Mouse (Mus musculus): ENCODE data around the gene Maml2.

Maml2 gene

DNA sequence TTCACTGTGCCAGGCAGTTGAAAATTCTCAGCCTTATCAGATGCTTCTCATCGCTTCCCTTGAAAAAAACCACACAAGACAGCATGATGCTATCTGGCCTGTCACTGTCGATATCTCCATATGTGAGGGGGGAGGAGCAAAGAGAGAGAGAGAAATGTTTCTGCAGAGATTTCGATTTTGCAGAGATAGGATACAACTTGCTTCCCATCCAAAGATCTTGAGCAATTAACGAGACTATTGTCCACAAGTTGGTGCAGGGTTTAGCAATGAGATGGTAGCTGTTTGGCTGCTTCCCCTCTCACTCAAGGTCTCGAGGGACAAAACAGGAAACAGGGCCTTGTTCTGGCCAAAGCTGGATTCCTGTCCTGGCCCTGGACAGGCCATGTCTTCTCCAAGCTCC, 276.3 kb downstream of the Maml2 start:
- no peak for DNase-seq (ENCODE audit: low spot score)

DNA sequence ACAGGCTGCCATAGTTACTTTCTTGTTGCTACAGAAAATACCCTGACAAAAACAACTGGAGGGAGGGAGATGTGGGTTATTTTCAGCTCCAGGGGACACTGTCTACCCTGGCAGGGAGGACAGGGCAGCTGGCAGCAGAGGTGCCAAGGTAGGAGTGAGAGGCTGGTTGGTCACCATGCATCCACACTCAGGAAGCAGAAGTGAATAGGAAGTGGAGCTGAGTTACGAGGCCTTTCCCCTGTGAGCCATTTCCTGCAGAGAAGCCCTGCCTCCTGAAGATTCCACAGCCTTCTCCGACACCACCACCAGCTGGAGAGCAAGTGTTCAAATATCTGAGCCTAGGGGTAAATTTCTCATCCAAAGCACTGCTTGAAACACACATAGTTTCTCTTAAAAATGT, 277.2 kb downstream of the Maml2 start:
- no peak for DNase-seq (ENCODE audit: low spot score)

DNA sequence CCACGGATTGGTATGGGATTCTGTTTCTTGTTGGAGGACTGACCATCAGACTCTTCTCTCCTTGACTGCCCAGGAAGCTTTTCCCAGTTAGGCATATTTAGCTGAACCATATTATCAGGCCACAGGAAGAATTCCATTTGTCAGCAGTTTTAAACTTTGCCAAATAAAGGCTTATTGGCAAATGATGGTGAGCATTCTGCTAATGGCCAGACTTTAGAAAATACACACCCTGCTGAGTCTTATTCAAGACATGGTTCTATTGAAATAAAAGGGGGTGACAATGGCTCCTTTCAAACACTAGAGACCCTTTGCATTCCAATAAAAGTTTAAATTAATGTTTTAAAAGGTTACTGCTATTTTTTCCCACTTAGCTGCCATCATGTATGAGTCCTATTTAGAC, 279.4 kb downstream of the Maml2 start:
- DNase-seq (ENCODE audit: low spot score), result no peak

DNA sequence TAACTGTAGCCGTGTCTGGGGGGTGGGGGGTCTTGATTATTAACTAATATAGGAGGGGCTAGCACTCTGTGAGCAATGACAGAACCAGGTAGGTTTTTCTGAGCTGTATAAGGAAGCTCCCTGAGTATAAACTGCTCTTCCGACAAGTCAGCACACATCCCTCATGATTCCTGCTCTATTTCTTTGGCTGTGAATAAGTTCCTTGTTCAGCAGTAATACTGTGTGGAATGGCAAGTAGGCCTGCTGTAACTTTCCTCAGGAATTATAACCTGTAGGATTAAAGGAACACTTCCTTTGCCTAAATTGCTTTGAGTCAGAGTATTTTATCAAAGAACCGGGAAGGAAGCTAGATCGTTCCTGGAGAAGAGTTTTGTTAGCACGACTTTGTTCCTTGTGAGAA, 283.4 kb downstream of the Maml2 start:
- no peak for DNase-seq (ENCODE audit: low spot score)

DNA sequence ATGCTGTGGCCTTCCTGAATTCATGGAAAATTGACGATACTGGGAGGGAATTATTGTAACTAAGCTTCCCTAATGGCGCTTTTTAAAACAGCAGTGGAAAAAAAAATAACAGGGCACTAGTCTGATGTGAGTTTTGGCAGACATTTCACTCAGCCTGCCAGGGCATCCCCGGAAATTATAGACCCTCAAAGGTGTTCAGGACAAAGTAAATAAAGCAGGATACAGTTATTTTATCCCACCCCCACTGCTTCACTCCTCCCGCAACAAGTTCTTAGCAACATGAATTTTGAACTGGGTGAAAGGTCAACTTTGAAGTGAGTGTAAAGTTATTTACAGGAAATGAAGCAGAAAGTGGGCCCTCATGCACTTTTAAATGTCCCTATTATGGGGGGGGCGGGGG, 286.2 kb downstream of the Maml2 start:
- DNase-seq (ENCODE audit: low spot score), result no peak

DNA sequence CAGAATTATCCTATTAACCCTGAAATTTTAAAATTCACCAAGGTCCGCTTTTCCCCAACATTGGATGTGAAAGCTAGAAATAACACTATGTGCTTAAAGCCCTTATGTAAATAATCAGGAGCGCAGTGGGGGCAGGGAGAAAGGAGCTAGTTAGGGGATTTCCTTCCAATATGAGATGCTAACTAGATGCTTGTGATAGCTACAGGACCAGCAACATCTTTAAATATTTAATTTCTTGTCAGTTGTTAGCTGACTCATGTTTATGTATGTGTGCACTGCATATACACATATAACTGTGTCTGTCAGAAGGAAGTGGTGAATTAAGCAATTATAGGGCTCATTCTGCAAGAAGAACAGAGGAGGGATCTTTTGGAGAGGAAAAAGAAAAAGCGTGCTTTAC, 286.7 kb downstream of the Maml2 start:
- peak; percentile 39 for DNase-seq (ENCODE audit: low spot score)

DNA sequence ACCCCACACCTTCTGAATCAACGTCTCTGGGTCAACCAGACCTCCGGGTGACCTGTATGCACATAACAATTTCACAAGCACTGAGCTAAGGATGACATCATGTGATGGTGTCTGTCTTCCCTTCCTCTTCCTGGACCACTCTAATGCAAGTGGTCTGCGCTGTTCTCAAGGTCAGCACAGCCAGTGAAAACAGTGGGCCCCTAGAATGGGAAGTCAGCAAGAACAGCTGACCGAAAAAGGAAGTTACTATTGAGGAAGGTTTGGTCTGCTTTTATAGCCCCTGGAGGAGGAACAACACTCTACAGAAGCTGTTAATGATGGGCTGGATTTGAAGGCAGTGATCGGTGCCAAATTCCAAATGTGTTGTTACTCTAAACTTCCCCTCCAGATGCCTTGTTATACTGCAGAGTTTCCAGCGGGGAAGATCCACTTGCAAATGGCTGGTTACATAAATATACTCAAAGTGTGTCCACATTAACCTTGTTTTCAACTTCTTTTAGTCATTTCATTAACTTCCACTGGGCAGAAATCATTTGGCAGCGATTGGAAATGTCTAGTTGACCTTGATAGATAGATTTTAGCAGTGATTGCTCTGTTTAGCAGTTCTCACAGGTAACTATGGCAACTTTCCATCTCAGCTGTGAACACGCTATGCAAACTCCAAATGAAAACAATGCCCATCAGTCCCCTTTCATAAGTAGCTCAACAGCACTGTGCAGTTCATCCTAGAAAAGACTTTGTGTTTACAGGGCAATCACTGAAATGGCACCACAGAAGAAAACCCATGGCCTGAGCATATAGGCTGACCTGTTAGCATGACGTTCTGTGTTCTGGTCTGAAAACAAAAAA, 289.6 kb downstream of the Maml2 start:
- no peak for DNase-seq (ENCODE audit: low spot score)

DNA sequence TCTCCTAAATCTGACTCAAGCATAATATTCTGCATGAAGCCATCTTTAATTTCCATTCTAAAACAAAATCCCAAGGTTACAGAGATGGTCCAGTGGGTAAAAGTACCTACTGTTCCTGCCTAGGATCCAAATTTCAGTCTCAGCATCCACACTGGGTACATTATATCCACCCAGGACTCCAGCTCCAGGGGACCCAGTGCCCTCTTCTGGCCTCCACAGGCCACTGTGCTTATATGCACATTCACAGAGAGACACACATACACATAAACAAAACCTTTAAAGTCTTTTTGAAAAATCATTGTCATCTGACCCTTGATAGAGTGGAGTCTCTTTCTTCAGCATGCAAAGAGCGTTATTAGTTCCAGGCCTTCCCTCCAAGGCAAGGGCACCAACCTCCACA, 291.0 kb downstream of the Maml2 start:
- no peak for DNase-seq (ENCODE audit: low spot score)

DNA sequence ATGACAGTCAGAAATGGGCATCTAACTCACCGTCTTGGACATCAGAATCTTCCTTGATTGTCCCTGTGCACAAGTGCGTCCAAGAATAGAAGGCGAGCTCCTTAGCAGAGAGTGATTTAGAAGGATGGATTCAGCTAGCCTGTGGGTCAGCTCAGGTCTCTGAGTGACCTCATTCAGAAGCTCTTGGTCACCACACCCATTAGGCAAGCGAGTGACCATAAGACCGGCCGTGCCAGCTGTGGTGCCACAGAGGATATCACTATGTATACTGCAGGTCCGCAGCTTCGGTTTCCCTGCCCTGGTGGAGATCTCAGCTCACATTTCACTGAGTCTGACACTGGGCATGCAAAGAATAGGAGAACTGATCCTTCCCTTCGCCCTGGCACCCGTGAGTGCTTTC, 294.9 kb downstream of the Maml2 start:
- no peak for DNase-seq (ENCODE audit: low spot score)

DNA sequence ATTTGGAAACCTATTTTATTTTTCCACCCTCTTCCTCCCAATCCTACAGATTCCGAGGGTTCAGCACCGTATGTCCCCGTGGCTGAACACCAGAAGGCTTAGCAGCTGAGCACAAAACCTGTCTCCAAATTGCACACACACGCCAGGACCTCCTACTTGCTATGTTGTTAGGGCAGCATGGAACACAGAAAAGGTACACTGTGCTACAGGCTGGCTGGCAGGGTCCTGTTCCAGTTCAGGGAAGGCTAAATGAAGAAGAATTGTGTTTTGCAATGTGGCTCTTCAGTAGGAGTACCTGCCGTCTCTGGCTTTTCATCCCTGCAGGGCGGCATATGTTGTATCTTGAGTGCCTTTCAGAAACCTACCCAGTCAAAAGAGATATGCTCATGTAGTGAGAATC, 300.0 kb downstream of the Maml2 start:
- no peak for DNase-seq (ENCODE audit: low spot score)

DNA sequence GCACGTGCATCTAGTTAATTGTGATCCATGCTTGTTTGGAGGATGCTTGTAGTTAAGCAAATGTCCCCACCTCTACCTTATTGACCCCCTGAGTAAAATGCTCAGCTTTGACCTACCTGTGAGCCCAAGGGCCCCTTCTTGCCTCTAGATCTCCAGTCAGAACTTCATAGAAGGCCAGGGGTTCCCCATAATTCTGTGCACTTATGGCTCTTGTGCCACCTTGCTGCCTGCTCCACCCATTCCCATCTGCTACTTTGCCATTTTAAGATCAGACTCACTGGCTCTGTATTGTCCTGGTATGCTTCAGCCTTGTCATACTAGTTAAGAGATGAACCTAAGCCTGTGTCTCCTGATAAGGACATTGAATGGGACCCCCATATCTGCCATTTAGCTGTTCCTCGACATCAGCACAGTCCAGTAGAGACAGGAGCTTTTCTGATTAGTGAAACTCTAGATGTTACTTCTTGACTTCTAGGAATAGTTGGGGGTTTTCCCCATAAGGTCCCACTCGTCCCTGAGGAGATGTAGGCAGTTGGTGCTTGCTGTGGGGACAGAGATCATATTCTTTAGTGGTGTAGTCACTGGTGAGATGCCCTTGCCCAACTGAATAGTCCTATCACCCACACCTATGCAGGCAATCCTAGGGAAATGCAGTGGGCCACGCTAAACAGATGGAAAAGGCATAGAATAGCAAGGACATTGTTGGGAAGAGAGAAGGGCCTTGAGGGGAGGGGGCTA, 301.0 kb downstream of the Maml2 start:
- DNase-seq (ENCODE audit: low spot score), result no peak

DNA sequence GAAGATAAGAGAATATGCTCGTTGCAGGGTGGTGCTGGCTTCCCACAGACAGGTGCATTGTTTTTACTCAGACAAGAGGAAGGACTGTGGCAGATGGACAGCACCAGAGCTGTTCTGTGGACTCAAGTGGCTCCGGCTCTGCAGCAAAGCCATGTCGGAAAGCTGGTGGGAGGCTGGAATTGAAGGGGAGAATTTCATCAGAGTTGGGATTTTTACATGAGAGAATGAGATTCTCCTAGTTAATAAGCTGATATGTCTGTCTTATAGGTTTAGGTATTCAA, 301.5 kb downstream of the Maml2 start:
- no peak for DNase-seq (ENCODE audit: low spot score)

DNA sequence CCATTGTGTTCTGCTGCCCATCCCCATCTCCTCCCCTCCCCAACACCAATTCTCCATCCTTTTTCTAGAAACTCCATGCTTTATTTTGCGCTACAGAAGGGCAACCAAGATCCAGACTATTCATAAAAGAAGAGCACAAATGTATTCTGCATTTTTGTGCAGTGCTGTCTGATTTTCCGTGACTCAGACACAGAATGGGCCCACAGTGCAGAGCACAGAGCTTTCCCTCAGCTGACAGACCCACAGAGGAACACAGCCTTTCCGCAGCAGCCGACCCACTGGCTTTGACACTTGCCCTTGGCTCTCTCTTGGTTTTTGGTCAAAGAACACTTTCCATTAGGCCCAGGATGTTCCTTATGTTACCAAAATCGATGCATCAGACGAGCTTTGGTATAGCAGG, 302.0 kb downstream of the Maml2 start:
- no peak for DNase-seq (ENCODE audit: low spot score)

DNA sequence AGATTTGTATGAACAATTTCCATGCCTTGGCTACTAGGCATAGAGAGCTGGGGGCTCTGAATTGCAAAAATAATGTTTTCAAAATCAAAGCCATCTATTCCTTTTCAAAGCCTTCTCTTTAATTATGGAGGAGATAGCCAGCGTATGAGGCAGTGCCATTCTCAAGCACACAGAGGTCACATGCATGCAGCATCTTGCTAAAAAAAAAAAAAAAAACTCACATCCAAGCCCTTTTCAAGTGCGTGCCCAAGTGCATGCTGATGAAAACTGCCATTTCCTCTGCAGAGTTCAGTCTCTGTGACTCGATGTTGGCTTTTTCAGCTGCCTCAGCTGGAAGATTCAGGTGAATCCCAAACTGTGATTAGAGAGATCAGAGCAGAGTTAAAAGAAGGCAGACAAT, 304.0 kb downstream of the Maml2 start:
- DNase-seq (ENCODE audit: low spot score), result no peak

DNA sequence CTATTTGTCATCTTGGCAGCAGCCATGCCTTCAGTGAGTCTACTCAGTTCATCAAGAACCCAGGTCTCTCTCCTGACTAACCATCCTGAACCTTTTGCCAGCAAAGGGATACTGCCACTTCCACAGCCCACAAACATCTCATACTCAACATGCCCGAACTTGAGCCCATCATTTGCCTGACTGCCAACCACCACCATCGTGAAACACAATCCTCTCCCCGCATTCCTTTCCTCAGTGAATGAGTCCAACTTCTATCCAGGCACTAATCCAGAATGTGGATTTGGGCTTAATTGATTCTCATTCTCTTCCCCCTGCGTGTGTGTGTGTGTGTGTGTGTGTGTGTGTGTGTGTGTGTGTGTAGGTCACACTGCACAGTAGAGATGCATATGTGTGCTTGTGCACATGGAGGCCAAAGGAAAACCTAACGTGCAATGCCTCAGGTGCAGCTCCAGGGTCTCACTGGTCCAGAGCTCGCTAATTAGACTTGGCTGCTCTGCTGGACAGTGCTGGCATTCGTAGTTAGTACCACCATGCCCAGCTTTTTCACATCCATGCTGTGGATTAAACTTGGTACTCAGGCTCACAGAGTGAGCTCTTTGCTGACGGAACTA, 305.9 kb downstream of the Maml2 start:
- DNase-seq (ENCODE audit: low spot score), result no peak

DNA sequence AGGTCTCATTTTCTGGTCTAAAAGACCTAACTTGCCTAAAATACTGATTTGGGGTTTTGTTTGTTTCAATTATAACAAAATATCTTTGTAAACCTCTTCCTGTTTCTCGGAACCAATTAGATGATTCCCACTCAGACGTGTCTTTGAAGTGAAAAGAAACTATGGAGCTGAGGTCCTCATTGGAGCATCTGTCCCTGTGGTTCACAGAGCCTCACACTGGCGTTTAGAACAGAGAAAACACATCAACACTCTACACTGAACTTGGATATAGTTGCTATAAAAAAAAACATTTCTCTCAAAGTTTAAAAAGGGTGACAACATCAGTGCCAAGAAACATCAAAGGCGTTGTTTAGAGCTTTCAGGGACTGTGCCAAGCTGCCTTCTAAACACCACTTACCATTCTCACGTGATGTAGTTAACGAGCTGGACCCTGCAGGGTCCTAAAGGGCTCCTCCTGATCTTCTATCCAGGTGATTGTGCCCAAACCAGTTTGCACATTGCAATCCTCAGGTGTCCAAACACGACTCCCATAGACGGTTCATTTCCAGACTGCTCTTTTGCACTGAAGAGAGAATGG, 309.9 kb downstream of the Maml2 start:
- no peak for DNase-seq (ENCODE audit: low spot score)

DNA sequence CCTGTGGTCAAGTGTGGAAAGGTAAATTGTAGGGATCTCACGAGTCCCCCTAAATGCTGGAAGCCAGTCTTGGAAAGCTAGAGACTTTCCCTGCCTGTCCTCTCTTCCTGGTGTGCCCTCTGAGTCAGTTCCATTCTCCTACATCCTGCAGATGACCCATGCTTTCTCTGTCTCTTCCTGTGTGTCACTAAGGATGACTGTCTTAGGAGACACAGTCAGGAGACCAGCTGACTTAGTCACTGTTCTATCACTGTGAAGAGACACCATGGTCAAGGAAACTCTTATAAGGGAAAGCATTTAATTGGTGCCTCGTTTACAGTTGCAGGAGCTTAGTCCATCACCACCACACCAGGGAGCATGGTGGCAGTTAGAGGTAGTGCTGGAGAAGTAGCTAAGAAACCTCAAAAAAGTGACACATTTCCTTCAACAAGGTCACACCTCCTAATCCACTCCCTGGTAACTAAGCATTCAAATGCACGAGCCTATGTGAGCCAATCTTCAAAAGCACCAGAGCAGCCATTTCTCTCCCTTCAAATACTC, 310.8 kb downstream of the Maml2 start:
- no peak for DNase-seq (ENCODE audit: low spot score)

DNA sequence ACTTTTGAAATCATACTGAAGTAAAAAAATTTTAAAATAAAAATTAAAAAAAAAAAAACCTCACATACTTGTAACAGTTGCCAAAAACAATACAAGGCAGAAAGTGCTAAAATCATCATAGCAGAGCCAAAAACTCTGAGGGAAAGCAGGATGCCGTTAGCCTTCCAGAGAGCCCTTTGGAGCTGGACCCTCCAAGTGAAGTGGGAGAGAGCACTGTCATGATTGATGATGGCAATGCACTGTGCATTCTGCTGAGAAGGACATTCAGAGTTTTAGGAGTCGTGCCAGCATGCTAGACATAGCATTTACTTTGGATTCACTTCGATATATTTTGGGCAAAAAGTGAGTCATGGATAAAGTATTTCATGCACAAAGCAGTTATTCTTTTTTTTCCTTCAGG, 313.8 kb downstream of the Maml2 start:
- no peak for DNase-seq (ENCODE audit: low spot score)

DNA sequence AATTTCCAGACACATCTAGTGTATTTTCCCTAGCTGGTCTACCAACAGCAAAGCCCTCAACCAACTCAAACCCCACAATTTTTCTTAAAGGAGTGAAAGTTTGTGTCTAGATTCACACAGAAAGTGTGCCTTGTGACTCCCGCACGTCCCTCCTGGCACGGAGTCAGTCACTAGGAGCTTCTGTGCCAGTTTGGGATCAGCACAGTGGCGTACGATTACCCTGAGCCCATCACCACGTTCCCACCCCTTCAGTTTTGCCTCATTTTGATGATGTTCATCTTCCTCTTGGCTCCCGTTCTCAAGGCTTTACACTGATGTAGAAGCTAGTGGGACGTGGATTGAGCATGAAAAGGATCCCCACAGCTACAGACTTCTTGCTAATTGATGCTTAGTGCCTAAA, 314.6 kb downstream of the Maml2 start:
- no peak for DNase-seq (ENCODE audit: low spot score)

DNA sequence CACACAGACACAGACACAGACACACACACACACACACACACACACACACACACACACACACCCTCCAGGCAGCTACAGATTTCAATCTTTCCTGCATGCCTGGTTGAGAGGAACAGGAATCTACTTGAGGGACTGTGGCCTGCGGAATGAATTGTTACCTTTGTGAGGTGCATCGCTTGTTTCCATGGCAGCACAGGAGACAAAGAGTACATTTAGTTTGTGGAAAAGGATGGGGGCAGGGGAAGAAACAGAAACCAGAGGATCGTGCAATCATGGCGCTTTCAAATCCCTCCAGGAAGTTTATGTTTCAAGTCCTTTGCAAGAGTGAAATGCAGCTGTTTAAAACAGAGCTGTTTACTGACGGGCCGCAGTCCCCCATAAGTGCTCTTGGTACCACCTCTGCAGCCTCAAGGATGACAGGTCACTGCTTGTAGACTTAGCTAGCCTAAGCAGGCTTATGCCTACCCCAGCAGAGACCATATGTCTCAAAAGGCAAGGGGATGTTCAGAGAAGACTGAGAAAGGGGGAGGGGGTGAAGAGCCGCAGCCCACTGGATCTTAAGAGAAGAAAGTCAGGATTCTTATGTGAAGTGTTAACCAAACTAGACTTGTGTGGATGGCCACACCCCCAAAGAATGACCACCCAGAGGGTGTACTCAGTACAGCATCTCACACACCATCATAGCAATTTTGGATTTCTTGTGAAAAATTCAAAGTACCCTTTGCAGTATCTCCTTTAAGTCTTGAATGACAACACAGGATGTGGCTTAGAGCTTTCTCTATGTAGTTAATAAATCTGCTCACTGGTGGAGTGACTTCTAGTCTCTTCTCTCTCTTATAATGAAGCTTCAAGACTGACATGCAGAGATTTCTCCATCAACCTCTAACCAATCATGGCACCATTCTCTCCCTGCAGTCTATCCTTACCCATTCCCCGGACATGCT, 315.8 kb downstream of the Maml2 start:
- peak; percentile 68 for DNase-seq (ENCODE audit: low spot score)

DNA sequence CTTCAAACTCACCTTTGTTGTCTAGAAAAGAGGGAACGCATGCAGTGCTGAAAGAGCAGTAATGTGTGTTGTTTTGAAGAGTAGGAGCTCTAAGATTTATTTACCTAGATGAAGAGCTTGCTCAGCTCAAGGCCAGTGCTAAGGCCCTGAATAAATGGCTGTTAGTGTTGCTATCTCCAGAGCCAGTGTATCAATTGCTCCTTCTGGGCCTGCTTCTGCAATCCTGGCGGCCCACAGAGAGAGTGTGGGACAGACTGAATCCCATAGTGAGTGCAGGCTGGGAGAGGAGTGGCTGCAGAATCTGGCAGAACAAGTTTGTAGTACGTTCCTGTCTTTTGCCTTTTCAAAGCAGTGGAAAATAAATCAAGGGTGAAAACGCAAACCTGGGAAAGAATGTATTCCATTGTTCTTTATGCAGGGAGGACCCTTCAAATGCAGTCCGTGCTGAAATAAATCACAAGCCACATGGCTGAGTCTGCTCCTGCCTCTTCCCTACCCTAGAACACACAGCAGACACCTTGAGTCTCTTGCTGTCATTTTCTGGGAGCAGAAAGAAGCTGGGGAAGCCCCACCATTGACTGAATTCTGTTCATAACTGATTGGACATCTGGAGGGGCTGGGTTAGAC, 318.7 kb downstream of the Maml2 start:
- peak; percentile 18 for DNase-seq (ENCODE audit: low spot score)

Measured in embryo, embryonic 10.5 days (tissue).